Mouse (Mus musculus) MEL (cell line): ENCODE results near the gene Islr2. TPM values are rescaled to one million over a fixed set of nuclear protein-coding genes. Genes with fewer than 3 reads are reported as not detected.

ENCODE experiments used
- DNase-seq: peaks from one replicate; pipeline ENCODE4 v3.0.0; 2011; ENCODE audit warnings: low read depth, low spot score
- H3K27ac ChIP-seq: 2 replicates; pipeline ENCODE4 v1.5.1; 2012; ENCODE audit warnings: low read depth, mild to moderate bottlenecking, control low read depth, low read length, moderate library complexity; ENCODE audit not compliant: control insufficient read depth
- H3K27me3 ChIP-seq, 2 experiments: fragments of 150-350 bp in 1 of 2; sonication (generic) in 1 of 2; 2 replicates each; pipeline ENCODE4 v1.6.1; 2012; ENCODE audit warnings: low read length in 2 of 2, mild to moderate bottlenecking in 2 of 2, improper control_type of control experiment in 1 of 2, moderate library complexity in 1 of 2; ENCODE audit not compliant: insufficient read depth in 2 of 2, control insufficient read depth in 1 of 2
- H3K36me3 ChIP-seq, 2 experiments: 2 replicates each; pipeline ENCODE4 v1.6.1; 2012 to 2014; ENCODE audit warnings: low read length in 2 of 2, improper control_type of control experiment in 1 of 2, inconsistent platforms in 1 of 2, mild to moderate bottlenecking in 1 of 2; ENCODE audit not compliant: insufficient read depth in 2 of 2, control insufficient read depth in 1 of 2
- H3K4me1 ChIP-seq, 2 experiments: fragments of 150-350 bp in 1 of 2; sonication (generic) in 1 of 2; 2 replicates each; pipeline ENCODE4 v1.6.1; 2012; ENCODE audit warnings: low read length in 2 of 2, improper control_type of control experiment in 1 of 2, mild to moderate bottlenecking in 1 of 2; ENCODE audit not compliant: insufficient read depth in 2 of 2, control insufficient read depth in 1 of 2
- H3K4me3 ChIP-seq, 2 experiments: fragments of 150-350 bp in 1 of 2; sonication (generic) in 1 of 2; 2 replicates each; pipeline ENCODE4 v1.5.1; 2012; ENCODE audit warnings: low read depth in 2 of 2, low read length in 2 of 2, mild to moderate bottlenecking in 2 of 2, moderate library complexity in 2 of 2, control low read depth in 1 of 2, improper control_type of control experiment in 1 of 2; ENCODE audit not compliant: control insufficient read depth in 1 of 2, insufficient read depth in 1 of 2
- H3K79me2 ChIP-seq: 2 replicates; pipeline ENCODE4 v1.6.1; 2012; ENCODE audit warnings: mild to moderate bottlenecking, low read length, moderate library complexity; ENCODE audit not compliant: control insufficient read depth, poor library complexity, insufficient read depth
- H3K9ac ChIP-seq: 2 replicates; pipeline ENCODE4 v1.6.1; 2012; ENCODE audit warnings: low read depth, mild to moderate bottlenecking, control low read depth, low read length, moderate library complexity; ENCODE audit not compliant: control insufficient read depth, poor library complexity, severe bottlenecking
- H3K9me3 ChIP-seq: fragments of 150-350 bp; sonication (generic); replicated peaks from 2 replicates; pipeline ENCODE4 v1.6.1; 2012; ENCODE audit warnings: mild to moderate bottlenecking, low read length, improper control_type of control experiment, moderate library complexity; ENCODE audit not compliant: insufficient read depth
- BHLHE40 ChIP-seq: IDR thresholded peaks from 2 replicates; pipeline ENCODE4 v1.6.1; 2012; ENCODE audit warnings: low read depth, mild to moderate bottlenecking, inconsistent platforms, low read length, improper control_type of control experiment, borderline replicate concordance
- CHD1 ChIP-seq: IDR thresholded peaks from 2 replicates; pipeline ENCODE4 v1.6.1; 2012; ENCODE audit warnings: low read depth, mild to moderate bottlenecking, inconsistent platforms, low read length, improper control_type of control experiment
- ELF1 ChIP-seq: IDR thresholded peaks from 2 replicates; pipeline ENCODE4 v1.6.1; 2014; ENCODE audit warnings: low read depth, mild to moderate bottlenecking, inconsistent platforms, low read length, improper control_type of control experiment, moderate library complexity
- EP300 ChIP-seq, 2 experiments: IDR thresholded peaks; 2 replicates each; pipeline ENCODE4 v1.6.1; 2011; ENCODE audit warnings: improper control_type of control experiment in 2 of 2, low read length in 2 of 2, low read depth in 1 of 2, mild to moderate bottlenecking in 1 of 2
- GABPA ChIP-seq: IDR thresholded peaks from 2 replicates; pipeline ENCODE4 v1.6.1; 2012; ENCODE audit warnings: low read depth, mild to moderate bottlenecking, inconsistent platforms, low read length, improper control_type of control experiment, moderate library complexity
- HCFC1 ChIP-seq: IDR thresholded peaks from 2 replicates; pipeline ENCODE4 v1.6.1; 2012; ENCODE audit warnings: low read depth, mild to moderate bottlenecking, inconsistent platforms, low read length, improper control_type of control experiment, moderate library complexity
- JUND ChIP-seq: IDR thresholded peaks from 2 replicates; pipeline ENCODE4 v1.6.1; 2011; ENCODE audit warnings: low read depth, mild to moderate bottlenecking, improper control_type of control experiment, low read length
- MEF2A ChIP-seq: IDR thresholded peaks from 2 replicates; pipeline ENCODE4 v1.6.1; 2014; ENCODE audit warnings: low read depth, mild to moderate bottlenecking, inconsistent platforms, low read length, improper control_type of control experiment; ENCODE audit not compliant: poor library complexity, insufficient replicate concordance, severe bottlenecking; ENCODE audit errors: extremely low read depth
- MXI1 ChIP-seq: IDR thresholded peaks from 2 replicates; pipeline ENCODE4 v1.6.1; 2011; ENCODE audit warnings: mild to moderate bottlenecking, low read depth, low read length, improper control_type of control experiment
- MYB ChIP-seq: IDR thresholded peaks from 2 replicates; pipeline ENCODE4 v1.6.1; 2011; ENCODE audit warnings: mild to moderate bottlenecking, low read depth, low read length, improper control_type of control experiment
- POLR2A ChIP-seq, 2 experiments: IDR thresholded peaks; 2 replicates each; pipeline ENCODE4 v1.6.1; 2011 to 2012; ENCODE audit warnings: low read length in 2 of 2, mild to moderate bottlenecking in 2 of 2, control low read depth in 1 of 2, improper control_type of control experiment in 1 of 2, low read depth in 1 of 2, moderate library complexity in 1 of 2; ENCODE audit not compliant: control insufficient read depth in 1 of 2, insufficient read depth in 1 of 2, poor library complexity in 1 of 2
- POLR2AphosphoS2 ChIP-seq: IDR thresholded peaks from 2 replicates; pipeline ENCODE4 v1.6.1; 2011; ENCODE audit warnings: low read length, improper control_type of control experiment
- RAD21 ChIP-seq: IDR thresholded peaks from 2 replicates; pipeline ENCODE4 v1.6.1; 2011; ENCODE audit warnings: mild to moderate bottlenecking, low read depth, low read length, improper control_type of control experiment
- SMC3 ChIP-seq: IDR thresholded peaks from 2 replicates; pipeline ENCODE4 v1.6.1; 2011; ENCODE audit warnings: low read depth, low read length, improper control_type of control experiment
- TAL1 ChIP-seq: IDR thresholded peaks from 2 replicates; pipeline ENCODE4 v1.6.1; 2012; ENCODE audit warnings: mild to moderate bottlenecking, inconsistent platforms, low read length, moderate library complexity, mixed read lengths
- ZC3H11A ChIP-seq: IDR thresholded peaks from 2 replicates; pipeline ENCODE4 v1.6.1; 2012; ENCODE audit warnings: low read depth, mild to moderate bottlenecking, inconsistent platforms, low read length, improper control_type of control experiment
- ZMIZ1 ChIP-seq: IDR thresholded peaks from 2 replicates; pipeline ENCODE4 v1.6.1; 2012; ENCODE audit warnings: low read depth, mild to moderate bottlenecking, inconsistent platforms, low read length, improper control_type of control experiment, moderate library complexity
- polyA plus RNA-seq, 2 experiments: library from polyadenylated mRNA; stranded (reverse) in 1 of 2; unstranded in 1 of 2; fragments of >175 nt in 1 of 2; fragments of >200 nt in 1 of 2; gene quantifications; 2 replicates each; pipeline versions ENCODE4 v1.2.1 to v1.2.4; 2012; ENCODE audit warnings: low replicate concordance in 2 of 2, low read depth in 1 of 2; ENCODE audit not compliant: insufficient read length in 2 of 2, insufficient read depth in 1 of 2, missing spikeins in 1 of 2
- total RNA-seq: library from RNA; depleted of rRNA; stranded (reverse); fragments of 300-350 nt; gene quantifications from 2 replicates; pipeline ENCODE4 v1.2.3, GENCODE M21; 2012

Islr2 gene
- total and polyA plus RNA-seq, 3 experiments, result 0.15 to 0.17 TPM; not detected in 1

DNA sequence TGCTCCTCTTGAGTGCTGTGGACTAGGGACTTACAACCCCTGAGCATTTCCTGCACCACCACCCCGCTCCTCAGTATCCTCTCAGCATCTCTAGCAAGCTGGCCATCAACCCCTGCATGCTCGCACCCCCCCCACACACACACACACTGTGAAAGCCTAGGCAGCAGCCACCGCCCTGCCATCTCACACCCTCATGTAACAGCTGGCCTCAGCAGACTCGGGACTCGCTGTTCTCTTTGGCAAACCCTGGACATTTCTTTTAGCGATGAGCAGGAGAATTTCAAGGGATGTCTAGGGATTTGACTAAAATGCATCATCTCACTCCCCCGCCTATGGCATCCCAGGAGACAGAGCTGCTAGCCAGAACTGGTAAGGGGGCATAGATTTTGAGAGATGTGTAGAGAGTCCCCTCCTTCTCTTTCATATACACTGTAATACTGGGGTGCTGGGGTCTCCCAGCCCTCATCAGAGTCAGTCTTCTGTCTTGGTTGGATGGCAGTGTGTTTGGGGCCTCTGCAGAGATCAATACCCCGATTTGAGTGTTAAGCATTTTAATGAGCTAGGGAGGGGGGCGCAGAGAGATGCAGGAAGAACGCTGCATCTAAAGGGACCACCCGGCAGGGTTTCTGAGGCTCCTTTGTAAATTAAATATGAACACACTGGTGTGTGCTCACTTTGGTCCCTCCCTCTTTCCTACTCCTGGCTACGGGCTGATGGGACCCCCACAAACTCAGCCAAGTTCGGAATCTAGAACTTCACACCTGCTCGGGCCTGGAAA, 1.3 kb downstream of the Islr2 start:
- peaks cover 0 to 4% of the 10 kb centered on the region in 2 experiments; a peak in 2 of 4 replicates for H3K36me3 ChIP-seq
- TF ChIP-seq GABPA (no peak), ZMIZ1 (no peak), CHD1 (no peak), JUND (no peak), EP300 (IDR thresholded peaks at IDR 0.05; ENCODE audit: low read depth in 1 of 2, low read length in 2 of 2) (no peak), SMC3 (no peak), POLR2A (IDR thresholded peaks at IDR 0.05; ENCODE audit: control insufficient read depth in 1 of 2, insufficient read depth in 1 of 2, low read depth in 1 of 2, low read length in 2 of 2, poor library complexity in 1 of 2) (no peak), MYB (no peak), MXI1 (no peak), MEF2A (no peak)
- no peak overlapping the region for H3K9ac ChIP-seq
- DNase-seq, result no peak
- no peak overlapping the region for H3K27ac ChIP-seq
- H3K4me3 ChIP-seq, result no peak overlapping the region
- no peaks in the 10 kb centered on the region for H3K27me3 ChIP-seq
- peaks cover 0 to 10% of the 10 kb centered on the region in 2 experiments; a peak in 2 of 4 replicates for H3K4me1 ChIP-seq
- no peaks in the 10 kb centered on the region for H3K79me2 ChIP-seq
- no peaks in the 10 kb centered on the region for H3K9me3 ChIP-seq

DNA sequence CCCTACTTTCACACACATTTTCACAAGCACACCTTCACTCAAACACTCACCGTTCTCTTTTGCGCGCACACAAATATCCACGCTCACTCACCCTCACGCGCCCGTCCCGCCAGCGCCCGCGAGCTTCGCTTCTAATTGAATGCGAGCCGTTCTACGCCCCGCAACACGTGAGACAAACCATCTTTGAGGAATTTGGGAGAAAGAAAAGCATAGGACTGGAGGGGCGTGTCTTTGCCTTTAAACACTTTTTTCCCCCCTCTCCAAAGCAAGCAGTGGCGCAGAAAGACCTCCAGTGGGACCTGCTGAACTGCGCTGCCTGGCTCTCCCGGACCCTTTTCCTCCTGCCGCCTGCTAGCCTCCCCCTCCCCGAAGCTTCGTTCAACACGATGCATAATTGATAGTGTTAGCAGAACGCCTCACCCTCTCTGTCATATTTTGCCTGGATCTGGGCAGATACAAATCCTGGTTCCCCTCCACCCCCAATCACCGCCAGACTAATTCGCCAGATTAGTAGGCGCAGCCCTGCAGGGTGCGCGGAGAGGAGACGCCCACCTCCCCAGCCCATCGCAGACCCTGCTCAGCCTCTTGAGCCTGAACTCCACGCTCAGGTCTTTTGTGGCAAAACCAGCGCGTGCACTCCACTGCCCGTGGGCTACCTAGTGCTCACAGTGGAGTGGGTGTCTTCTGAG, 2.1 kb downstream of the Islr2 start:
- H3K9me3 ChIP-seq, result no peaks in the 10 kb centered on the region
- TF ChIP-seq CHD1 (no peak), ZC3H11A (no peak), POLR2AphosphoS2 (no peak), RAD21 (no peak), POLR2A (IDR thresholded peaks at IDR 0.05; ENCODE audit: control insufficient read depth in 1 of 2, insufficient read depth in 1 of 2, low read depth in 1 of 2, low read length in 2 of 2, poor library complexity in 1 of 2) (no peak), ELF1 (no peak), MYB (no peak), BHLHE40 (no peak), HCFC1 (no peak), MXI1 (no peak), TAL1 (no peak)
- TF ChIP-seq, all 39 proteins: peak for 0
- no peaks in the 10 kb centered on the region for H3K36me3 ChIP-seq
- H3K9ac ChIP-seq, result no peak overlapping the region
- no peak overlapping the region for H3K27ac ChIP-seq
- H3K4me1 ChIP-seq, result peaks cover 0 to 4% of the 10 kb centered on the region in 2 experiments; a peak in 2 of 4 replicates
- H3K79me2 ChIP-seq, result no peaks in the 10 kb centered on the region
- no peak overlapping the region for H3K4me3 ChIP-seq
- no peak for DNase-seq
- no peaks in the 10 kb centered on the region for H3K27me3 ChIP-seq
